In the genomic region with DNA sequence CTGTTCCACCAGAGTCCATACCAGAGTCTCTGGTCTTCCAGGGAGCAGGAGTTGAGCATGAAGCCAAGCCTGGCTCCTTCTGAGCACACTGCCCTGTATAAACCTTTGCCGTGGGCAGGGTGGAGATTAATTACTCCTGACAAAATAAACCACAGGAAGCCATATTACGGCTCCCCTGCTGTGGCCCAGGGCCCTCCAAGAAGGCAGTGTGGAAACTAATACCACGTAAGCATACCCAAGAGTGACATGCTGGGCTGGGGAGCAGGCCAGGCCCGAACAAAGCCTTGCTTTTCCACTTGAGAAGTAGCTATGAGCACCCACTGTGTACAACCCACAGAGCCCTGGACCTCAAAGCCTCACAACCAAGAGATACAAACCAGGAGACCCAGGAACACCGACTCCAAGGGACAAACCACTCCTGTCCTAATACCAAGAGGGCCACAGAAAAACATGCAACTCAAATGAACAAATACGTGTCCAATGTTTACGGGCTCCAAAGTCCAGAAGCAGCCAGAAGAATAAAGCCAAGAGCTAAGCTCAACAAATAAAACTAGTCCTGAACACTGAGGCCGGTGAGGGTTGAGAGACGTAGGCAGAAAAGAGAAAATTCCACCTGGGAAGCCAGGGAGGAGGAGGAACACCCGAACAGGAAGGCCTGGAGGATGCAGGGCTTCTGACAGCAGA, we compare ENCODE assay signal across 22 mouse cellular contexts. TPM values are rescaled to one million over a fixed set of nuclear protein-coding genes. Genes with fewer than 3 reads are reported as not detected.
A peak's percentile ranks its signal among the peaks of the same experiment; 100 is the strongest.
DNase-seq lines count a peak whose midpoint lies in the region; ATAC-seq and TF ChIP-seq lines count a peak whose summit lies in the region.
"Had no signal": no experiment of that assay in that cellular context is flagged by ENCODE, and none has a peak within 500 bp of the region (broad histone marks: within the 10 kb centered on the region; RNA-seq: fewer than 3 reads in every experiment).

No protein-coding gene starts in this region.

- TF ChIP-seq EP300 in liver, postnatal 0 days (IDR thresholded peaks at IDR 0.05; ENCODE audit: low read depth): no peak

- DNase-seq in liver, postnatal 0 days: no peak
- no peak for DNase-seq in liver, embryonic 11.5 days (ENCODE audit: low spot score)
- DNase-seq in cerebellum, adult 8-10 months: no peak
- DNase-seq in thymus, postnatal 25 days: no peak
- DNase-seq in thymus, postnatal 36 days: no peak
- DNase-seq: adrenal gland, postnatal 36 days; cerebellum, adult 18-20 months; cerebellum, postnatal 36 days; kidney, adult 2 months; kidney, postnatal 36 days; liver, embryonic 13.5 days; spleen, adult 18-20 months; thymus, adult 18-20 months had no signal

- peaks cover 2% of the 10 kb centered on the region; the same call in 1 of the 2 replicates for H3K4me1 ChIP-seq in liver, postnatal 0 days (ENCODE audit: insufficient read depth)
- H3K4me1 ChIP-seq in liver, embryonic 11.5 days (replicated peaks; ENCODE audit: control insufficient read depth, insufficient read depth, low read length): no peaks in the 10 kb centered on the region
- peaks cover 13% of the 10 kb centered on the region for H3K4me1 ChIP-seq in limb, embryonic 12.5 days (replicated peaks)
- H3K4me1 ChIP-seq: heart, embryonic 10.5 days; liver, embryonic 13.5 days; lung, embryonic 15.5 days; midbrain, embryonic 12.5 days had no signal

- no peak for TF ChIP-seq CTCF in liver, postnatal 0 days (IDR thresholded peaks at IDR 0.05; ENCODE audit: low read depth)

- no peaks in the 10 kb centered on the region for H3K9me3 ChIP-seq in liver, postnatal 0 days (ENCODE audit: low read length)
- no peaks in the 10 kb centered on the region for H3K9me3 ChIP-seq in liver, embryonic 11.5 days (ENCODE audit: control insufficient read depth, low read length)
- no peaks in the 10 kb centered on the region for H3K9me3 ChIP-seq in limb, embryonic 12.5 days
- H3K9me3 ChIP-seq: liver, embryonic 13.5 days; lung, embryonic 15.5 days; midbrain, embryonic 12.5 days; neural tube, embryonic 12.5 days had no signal

- no peak overlapping the region for H3K4me2 ChIP-seq in liver, postnatal 0 days (ENCODE audit: low read depth, low read length)
- no peak overlapping the region for H3K4me2 ChIP-seq in liver, embryonic 11.5 days
- no peak overlapping the region for H3K4me2 ChIP-seq in limb, embryonic 12.5 days
- H3K4me2 ChIP-seq: liver, embryonic 13.5 days; lung, embryonic 15.5 days; midbrain, embryonic 12.5 days; neural tube, embryonic 12.5 days had no signal

- WGBS in liver, postnatal 0 days (ENCODE audit: insufficient replicate concordance): 75% methylated on average over 10 of the region's 10 CpGs
- 82% methylated on average over 10 of the region's 10 CpGs for WGBS in liver, embryonic 11.5 days
- 58% methylated on average over 10 of the region's 10 CpGs for WGBS in limb, embryonic 12.5 days

- no peak overlapping the region for H3K4me3 ChIP-seq in liver, postnatal 0 days (ENCODE audit: low read depth, low read length)
- H3K4me3 ChIP-seq in liver, embryonic 11.5 days (ENCODE audit: low read depth, low read length): no peak overlapping the region
- H3K4me3 ChIP-seq in limb, embryonic 12.5 days (replicated peaks): no peak overlapping the region
- H3K4me3 ChIP-seq: erythroblast, embryonic 14.5 days; heart, embryonic 10.5 days; liver, embryonic 13.5 days; lung, embryonic 15.5 days; midbrain, embryonic 12.5 days; neural tube, embryonic 12.5 days had no signal

- H3K36me3 ChIP-seq in liver, postnatal 0 days (replicated peaks; ENCODE audit: insufficient read depth, low read length): peaks cover 88% of the 10 kb centered on the region
- peaks cover 23% of the 10 kb centered on the region for H3K36me3 ChIP-seq in liver, embryonic 11.5 days (ENCODE audit: control insufficient read depth, insufficient read depth, low read length)
- no peaks in the 10 kb centered on the region for H3K36me3 ChIP-seq in limb, embryonic 12.5 days

- H3K27ac ChIP-seq in liver, postnatal 0 days (ENCODE audit: low read depth): no peak overlapping the region
- no peak overlapping the region for H3K27ac ChIP-seq in liver, embryonic 11.5 days (ENCODE audit: low read depth, low read length)
- H3K27ac ChIP-seq in limb, embryonic 12.5 days: peak overlapping the region; percentile 62; the same call in 1 of the 2 replicates
- H3K27ac ChIP-seq: heart, embryonic 10.5 days; liver, embryonic 13.5 days; lung, embryonic 15.5 days; macrophage; midbrain, embryonic 12.5 days; neural tube, embryonic 12.5 days had no signal

- H3K27me3 ChIP-seq in liver, postnatal 0 days (ENCODE audit: insufficient read depth, low read length): no peaks in the 10 kb centered on the region
- no peaks in the 10 kb centered on the region for H3K27me3 ChIP-seq in liver, embryonic 11.5 days (replicated peaks; ENCODE audit: control insufficient read depth, insufficient read depth, low read length)
- H3K27me3 ChIP-seq in limb, embryonic 12.5 days: no peaks in the 10 kb centered on the region
- H3K27me3 ChIP-seq: liver, embryonic 13.5 days; lung, embryonic 15.5 days; midbrain, embryonic 12.5 days; neural tube, embryonic 12.5 days had no signal

- peak; percentile 49 for ATAC-seq in liver, postnatal 0 days
- no peak for ATAC-seq in liver, embryonic 11.5 days (replicated peaks; ENCODE audit: low FRiP score)
- peak; percentile 53; the same call in 1 of the 2 replicates for ATAC-seq in common myeloid progenitor, adult 5-6 weeks (replicated peaks; ENCODE audit: low read depth, poor library complexity, severe bottlenecking)
- ATAC-seq in limb, embryonic 12.5 days (ENCODE audit: insufficient number of reproducible peaks, insufficient read depth, low FRiP score, low TSS enrichment, low read depth): no peak
- ATAC-seq: forebrain, embryonic 16.5 days had no signal

- H3K9ac ChIP-seq in liver, postnatal 0 days (replicated peaks): no peak overlapping the region
- H3K9ac ChIP-seq in liver, embryonic 11.5 days (ENCODE audit: low read depth, low read length): no peak overlapping the region
- no peak overlapping the region for H3K9ac ChIP-seq in limb, embryonic 12.5 days (replicated peaks)
- H3K9ac ChIP-seq: liver, embryonic 13.5 days; lung, embryonic 15.5 days; midbrain, embryonic 12.5 days; neural tube, embryonic 12.5 days had no signal

RNA-seq across cellular contexts. Expression of gene Nup210, which starts 24.3 kb away (rescaled TPM):
- 8.5 and 11.8 TPM in 2 replicates for polyA plus RNA-seq in liver, postnatal 0 days (2015; fragmentation: Nextera tagmentation; extraction: Ambion mirVana)
- polyA plus RNA-seq in liver, embryonic 11.5 days (2014; fragmentation: Nextera tagmentation; extraction: Ambion mirVana): 53.5 and 58.3 TPM in 2 replicates
- total RNA-seq in common myeloid progenitor, adult 5-6 weeks (2017): 133 and 208 TPM in 2 replicates
- polyA plus RNA-seq in limb, embryonic 12.5 days (2016; fragmentation: Nextera tagmentation; extraction: Ambion mirVana): 5.1 and 5.4 TPM in 2 replicates

Comparison
In these comparisons a context has a peak if more than half of its experiments do, and no peak if none do; other contexts are left out.
1. ATAC-seq: peak in liver, postnatal 0 days (single experiment) and common myeloid progenitor, adult 5-6 weeks (single experiment); none in liver, embryonic 11.5 days (single experiment) and limb, embryonic 12.5 days (single experiment).